Mouse (Mus musculus) urinary bladder, postnatal 25 days (tissue): ENCODE data around the gene Aldh1a1.

Experiments used
- DNase-seq: peaks from one replicate; pipeline ENCODE4 v3.0.0; 2022; ENCODE audit warnings: low spot score

Gene Aldh1a1

DNA sequence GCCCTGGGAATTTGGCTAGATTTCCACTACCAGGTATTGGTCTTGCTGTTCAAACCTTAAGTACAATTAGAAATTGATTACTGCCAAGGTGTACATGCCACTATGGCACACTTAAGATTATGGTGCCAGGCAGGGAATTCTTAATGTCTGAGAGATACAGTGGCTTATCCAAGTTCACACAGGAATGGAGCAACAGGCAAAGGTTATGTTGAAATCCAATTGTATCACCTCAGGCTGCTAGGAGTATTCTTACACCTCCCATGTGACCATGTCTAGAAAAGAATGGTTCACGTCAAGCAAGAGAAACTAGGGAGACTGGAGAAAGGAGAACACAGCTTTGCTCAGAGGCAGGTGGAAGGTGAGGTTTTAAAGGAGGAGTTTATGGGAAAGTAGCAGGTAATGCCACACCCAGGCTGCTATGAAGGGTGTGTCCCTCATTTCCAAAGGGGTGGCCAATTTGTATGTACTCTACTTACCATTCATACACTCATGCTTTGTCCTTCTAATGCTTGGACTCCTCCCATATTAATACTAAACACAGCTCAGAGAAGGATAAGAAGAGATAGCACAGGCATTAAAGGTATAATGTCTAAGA is 160.7 kb downstream of the Aldh1a1 start:
- no peak for DNase-seq

- no peak for DNase-seq
Observed at GRCm38 (mm10) chr19:20654141-20654873, 161.8 kb downstream of the Aldh1a1 start.

DNA sequence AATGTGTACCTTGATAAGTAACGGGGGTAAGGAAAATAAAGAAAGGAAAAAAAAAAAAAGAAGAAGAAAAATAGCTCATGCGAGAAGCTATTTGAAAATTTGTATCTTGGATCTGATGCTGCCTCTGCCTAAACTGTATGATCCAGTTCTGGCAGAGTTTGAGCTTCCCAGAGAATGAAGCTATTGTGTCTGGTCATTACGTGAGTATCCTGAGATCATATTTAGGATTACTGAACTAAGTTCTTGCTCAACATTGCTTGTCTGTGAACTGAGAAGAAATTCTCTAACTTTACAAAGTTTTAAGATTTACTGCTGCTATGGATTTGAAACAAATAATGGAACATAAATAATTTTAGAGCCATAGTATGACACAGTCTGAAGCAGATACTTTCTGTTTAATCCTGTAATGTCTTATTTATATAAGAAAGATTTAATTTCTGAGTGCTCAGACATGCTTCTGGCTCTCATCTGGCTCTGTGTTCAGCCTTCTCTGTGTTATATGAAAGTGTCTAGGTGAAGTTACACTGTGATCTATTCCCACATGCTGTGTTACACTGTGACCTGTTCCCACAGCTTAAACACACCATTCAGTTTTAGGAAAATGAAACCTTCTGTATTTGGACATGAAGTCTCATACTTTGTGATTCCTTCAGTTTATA is 185.3 kb downstream of the Aldh1a1 start:
- no peak for DNase-seq
